Mouse (Mus musculus): Measurements from ENCODE around the gene Yipf1. TPM values are rescaled to one million over a fixed set of nuclear protein-coding genes. Genes with fewer than 3 reads are reported as not detected.

Gene Yipf1
- polyA plus RNA-seq, 1 experiment from 2014 or later: 39.5 TPM

DNA sequence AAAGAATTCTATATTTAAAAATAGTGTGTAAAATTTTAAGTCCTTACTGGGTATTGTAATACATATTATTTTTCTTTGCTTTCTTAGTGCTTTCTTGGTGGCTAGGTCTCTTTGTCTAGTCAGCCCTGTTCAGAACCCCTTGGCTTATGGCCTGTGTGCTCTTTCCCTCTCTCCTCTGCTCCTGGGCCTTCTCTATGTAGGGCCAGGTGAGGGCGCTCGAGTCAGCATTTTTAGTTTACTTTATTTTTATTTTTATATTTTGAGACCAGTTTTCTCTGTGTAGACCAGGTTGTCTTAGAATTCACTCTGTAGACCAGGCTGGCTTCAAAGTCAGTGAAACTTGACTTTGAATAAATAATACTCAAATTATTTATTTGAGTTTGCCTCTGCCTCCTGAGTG, 58.1 kb downstream of the Yipf1 start:
- Histone ChIP-seq H3K36me3 (peaks cover 57% of the 10 kb centered on the region), H3K9ac (no peak overlapping the region), H3K4me1 (replicated peaks) (peaks cover 25% of the 10 kb centered on the region), H3K27me3 (replicated peaks) (no peaks in the 10 kb centered on the region), H3K27ac (ENCODE audit: poor library complexity, severe bottlenecking) (no peak overlapping the region), H3K4me3 (no peak overlapping the region), H3K9me3 (replicated peaks) (no peaks in the 10 kb centered on the region), H3K4me2 (no peak overlapping the region)
- no peak for ATAC-seq (ENCODE audit: insufficient number of reproducible peaks, low FRiP score)
- WGBS: 59% methylated on average over 2 of the region's 2 CpGs

DNA sequence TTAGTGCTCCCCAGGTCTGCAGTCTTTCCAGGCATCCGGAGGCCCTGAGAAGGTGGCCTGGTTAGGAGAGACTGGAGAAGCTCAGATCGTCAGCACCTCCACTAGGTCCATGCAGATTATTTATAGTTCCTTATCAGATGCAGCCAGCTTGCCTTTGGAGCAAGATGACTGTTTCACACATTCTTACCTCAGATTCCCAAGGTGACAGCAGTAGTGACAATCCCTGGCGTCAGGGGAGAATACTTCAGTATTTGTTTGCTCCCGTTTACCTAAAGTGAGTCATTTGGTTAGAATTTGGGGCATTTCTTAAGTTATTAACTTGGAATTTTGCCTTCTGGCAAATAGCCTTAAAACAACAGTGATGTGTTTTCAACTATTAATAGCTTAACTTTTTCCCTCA, 60.5 kb downstream of the Yipf1 start:
- no peaks in the 10 kb centered on the region for H3K9me3 ChIP-seq (replicated peaks)
- WGBS: 17% methylated on average over 4 of the region's 4 CpGs
- H3K27ac ChIP-seq (ENCODE audit: poor library complexity, severe bottlenecking): peak overlapping the region; percentile 48

DNA sequence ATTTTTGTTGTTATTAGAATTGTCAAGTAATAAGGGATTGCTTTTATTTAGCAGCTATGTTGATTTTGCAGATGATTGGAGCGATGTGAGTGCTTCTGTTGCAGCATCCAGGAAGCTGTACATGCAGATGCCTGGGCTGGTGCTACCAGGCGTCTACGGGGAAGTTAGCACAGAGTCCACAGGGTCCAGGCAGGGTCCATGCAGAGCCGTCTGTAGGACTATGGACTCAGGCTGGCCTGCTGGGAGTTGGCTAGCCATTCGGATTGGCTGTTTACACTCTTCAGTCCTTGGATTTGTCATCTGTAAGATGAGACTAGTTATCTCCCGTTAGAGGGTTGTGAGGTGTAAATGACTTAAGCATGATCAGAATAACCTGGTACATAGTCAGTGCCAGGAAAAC, 64.8 kb downstream of the Yipf1 start:
- Histone ChIP-seq H3K4me1 (replicated peaks) (peaks cover 14% of the 10 kb centered on the region), H3K9me3 (replicated peaks) (no peaks in the 10 kb centered on the region), H3K36me3 (peaks cover 80% of the 10 kb centered on the region), H3K9ac (no peak overlapping the region), H3K27ac (ENCODE audit: poor library complexity, severe bottlenecking) (no peak overlapping the region), H3K4me2 (no peak overlapping the region), H3K27me3 (replicated peaks) (no peaks in the 10 kb centered on the region), H3K4me3 (no peak overlapping the region)
- ATAC-seq (ENCODE audit: insufficient number of reproducible peaks, low FRiP score): no peak
- 80% methylated on average over 6 of the region's 6 CpGs for WGBS

More for the DNA sequence above, 60.5 kb downstream of the Yipf1 start:
- H3K27me3 ChIP-seq (replicated peaks): no peaks in the 10 kb centered on the region
- ATAC-seq (ENCODE audit: insufficient number of reproducible peaks, low FRiP score): no peak; the same call in 1 of the 2 replicates
- H3K9ac ChIP-seq: 0 out of 2 replicates have a peak overlapping the region, but pooled peaks have one; percentile 8
- no peak overlapping the region for H3K4me3 ChIP-seq
- peaks cover 70% of the 10 kb centered on the region for H3K36me3 ChIP-seq
- H3K4me1 ChIP-seq (replicated peaks): peaks cover 16% of the 10 kb centered on the region
- peak overlapping the region; percentile 31; the same call in 1 of the 2 replicates for H3K4me2 ChIP-seq

DNA sequence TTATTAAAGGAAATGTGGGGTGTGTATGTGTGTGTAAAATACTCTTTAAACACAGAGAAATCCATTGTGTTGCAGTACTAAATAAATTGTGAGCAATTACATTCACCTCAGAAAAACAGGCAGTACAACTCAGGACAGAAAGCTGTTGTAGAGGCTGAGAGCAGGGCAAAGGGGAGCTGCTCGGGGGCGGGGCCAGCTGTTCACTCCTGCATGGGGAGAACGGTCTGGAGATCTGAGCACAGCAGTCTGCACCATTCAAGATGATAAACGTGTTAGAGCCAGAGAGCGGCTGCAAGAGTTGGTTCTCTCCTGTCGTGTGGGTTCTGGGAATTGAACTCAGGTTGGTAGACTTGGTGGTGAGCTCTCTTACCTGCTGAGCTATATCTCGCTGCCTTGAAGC, 66.7 kb downstream of the Yipf1 start:
- Histone ChIP-seq H3K27ac (ENCODE audit: poor library complexity, severe bottlenecking) (no peak overlapping the region), H3K9ac (no peak overlapping the region), H3K9me3 (replicated peaks) (no peaks in the 10 kb centered on the region), H3K4me1 (replicated peaks) (no peaks in the 10 kb centered on the region), H3K4me3 (no peak overlapping the region), H3K4me2 (no peak overlapping the region), H3K36me3 (peaks cover 77% of the 10 kb centered on the region), H3K27me3 (replicated peaks) (no peaks in the 10 kb centered on the region)
- ATAC-seq (ENCODE audit: insufficient number of reproducible peaks, low FRiP score): no peak
- WGBS: 77% methylated on average over 7 of the region's 7 CpGs

DNA sequence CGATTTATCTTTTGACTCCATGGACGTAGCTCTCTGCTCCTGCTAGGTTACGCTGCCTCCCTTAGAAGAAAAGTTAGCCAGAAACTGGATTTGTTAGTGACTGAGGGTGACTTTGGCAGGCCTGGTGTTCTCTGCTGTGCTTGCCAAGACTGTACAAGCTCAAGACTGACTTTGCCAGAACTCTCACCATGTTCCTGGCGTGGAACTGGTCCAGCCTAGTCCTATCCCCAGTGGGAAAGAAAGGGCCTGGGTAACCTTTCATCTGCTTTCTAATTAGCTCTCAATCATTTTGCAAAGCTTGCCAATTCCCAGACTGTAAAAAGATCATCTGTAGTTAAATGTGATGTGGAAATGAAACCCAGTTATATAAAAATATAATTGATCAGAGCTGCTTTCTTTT, 72.9 kb downstream of the Yipf1 start:
- H3K4me3 ChIP-seq: no peak overlapping the region
- 93% methylated on average over 4 of the region's 4 CpGs for WGBS
- no peak overlapping the region for H3K27ac ChIP-seq (ENCODE audit: poor library complexity, severe bottlenecking)
- no peak overlapping the region for H3K9ac ChIP-seq
- no peaks in the 10 kb centered on the region for H3K4me1 ChIP-seq (replicated peaks)
- no peak overlapping the region for H3K4me2 ChIP-seq
- no peaks in the 10 kb centered on the region for H3K27me3 ChIP-seq (replicated peaks)
- H3K36me3 ChIP-seq: peaks cover 82% of the 10 kb centered on the region
- H3K9me3 ChIP-seq (replicated peaks): no peaks in the 10 kb centered on the region
- no peak for ATAC-seq (ENCODE audit: insufficient number of reproducible peaks, low FRiP score)

DNA sequence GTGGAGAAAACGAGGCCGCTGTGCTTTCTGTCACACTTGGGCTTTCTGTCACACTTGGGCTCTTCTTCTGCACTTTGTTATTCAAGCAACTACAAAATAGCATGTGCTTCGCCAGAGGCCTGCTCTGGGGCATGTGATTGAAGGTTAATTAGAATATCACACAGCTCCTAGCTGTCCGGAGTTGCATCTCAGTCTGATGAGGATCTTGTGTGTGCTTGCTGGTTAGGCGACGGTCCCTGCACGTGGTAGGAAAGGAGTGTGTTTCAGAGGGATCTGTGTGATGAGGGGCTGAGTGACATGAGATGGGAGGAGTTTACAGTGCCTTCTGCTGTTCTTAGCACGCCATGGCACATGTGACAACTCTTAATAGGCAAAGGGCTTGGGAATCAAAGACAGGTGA, 73.3 kb downstream of the Yipf1 start:
- no peak for ATAC-seq (ENCODE audit: insufficient number of reproducible peaks, low FRiP score)
- no peaks in the 10 kb centered on the region for H3K9me3 ChIP-seq (replicated peaks)
- WGBS: 92% methylated on average over 8 of the region's 8 CpGs
- H3K27ac ChIP-seq (ENCODE audit: poor library complexity, severe bottlenecking): no peak overlapping the region
- no peaks in the 10 kb centered on the region for H3K4me1 ChIP-seq (replicated peaks)
- H3K27me3 ChIP-seq (replicated peaks): no peaks in the 10 kb centered on the region
- no peak overlapping the region for H3K4me3 ChIP-seq
- no peak overlapping the region for H3K9ac ChIP-seq
- H3K36me3 ChIP-seq: peaks cover 82% of the 10 kb centered on the region
- no peak overlapping the region for H3K4me2 ChIP-seq

DNA sequence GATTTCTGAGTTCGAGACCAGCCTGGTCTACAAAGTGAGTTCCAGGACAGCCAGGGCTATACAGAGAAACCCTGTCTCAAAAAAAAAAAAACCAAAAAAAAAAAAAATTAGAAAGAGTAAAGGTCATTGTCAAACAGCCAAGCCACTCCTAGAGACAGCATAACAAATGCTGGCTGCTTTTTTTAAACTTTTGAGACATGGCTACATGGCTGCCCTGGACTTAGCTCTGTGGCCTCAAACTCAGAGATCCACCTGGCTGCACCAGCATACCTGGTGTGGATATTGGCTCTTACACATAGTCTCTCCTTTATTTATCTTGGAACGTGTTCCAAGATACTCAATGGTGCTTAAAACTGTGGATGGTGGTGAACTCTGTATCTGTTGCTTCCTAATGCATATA, 74.1 kb downstream of the Yipf1 start:
- no peak overlapping the region for H3K4me3 ChIP-seq
- H3K9me3 ChIP-seq (replicated peaks): no peaks in the 10 kb centered on the region
- ATAC-seq (ENCODE audit: insufficient number of reproducible peaks, low FRiP score): no peak
- no peaks in the 10 kb centered on the region for H3K4me1 ChIP-seq (replicated peaks)
- no peak overlapping the region for H3K9ac ChIP-seq
- H3K36me3 ChIP-seq: peaks cover 82% of the 10 kb centered on the region
- H3K27me3 ChIP-seq (replicated peaks): no peaks in the 10 kb centered on the region
- no peak overlapping the region for H3K4me2 ChIP-seq
- no peak overlapping the region for H3K27ac ChIP-seq (ENCODE audit: poor library complexity, severe bottlenecking)
- WGBS: over 99% methylated on average over 2 of the region's 2 CpGs

DNA sequence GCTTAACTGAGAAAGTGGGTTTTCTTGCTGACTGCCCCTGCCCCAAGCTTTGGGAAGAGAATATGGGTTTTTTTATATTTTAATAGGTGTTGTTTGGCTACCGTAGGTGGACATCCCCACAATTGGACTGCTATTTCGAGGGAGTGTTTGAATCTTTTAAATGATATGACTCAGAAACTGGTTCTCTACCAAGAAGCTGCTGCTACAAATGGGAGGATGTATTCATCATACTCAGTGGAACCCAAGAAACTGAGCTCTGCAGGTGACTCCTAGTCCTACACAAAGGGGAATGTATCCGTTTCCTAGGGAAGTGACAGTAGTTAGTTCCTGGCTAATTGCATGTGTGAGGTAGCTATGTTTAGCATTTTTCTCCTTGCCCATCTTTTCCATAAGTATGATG, 75.2 kb downstream of the Yipf1 start:
- H3K9me3 ChIP-seq (replicated peaks): no peaks in the 10 kb centered on the region
- H3K9ac ChIP-seq: no peak overlapping the region
- no peaks in the 10 kb centered on the region for H3K27me3 ChIP-seq (replicated peaks)
- H3K27ac ChIP-seq (ENCODE audit: poor library complexity, severe bottlenecking): no peak overlapping the region
- H3K4me2 ChIP-seq: no peak overlapping the region
- ATAC-seq (ENCODE audit: insufficient number of reproducible peaks, low FRiP score): no peak
- no peaks in the 10 kb centered on the region for H3K4me1 ChIP-seq (replicated peaks)
- 93% methylated on average over 3 of the region's 3 CpGs for WGBS
- peaks cover 86% of the 10 kb centered on the region for H3K36me3 ChIP-seq
- H3K4me3 ChIP-seq: no peak overlapping the region

DNA sequence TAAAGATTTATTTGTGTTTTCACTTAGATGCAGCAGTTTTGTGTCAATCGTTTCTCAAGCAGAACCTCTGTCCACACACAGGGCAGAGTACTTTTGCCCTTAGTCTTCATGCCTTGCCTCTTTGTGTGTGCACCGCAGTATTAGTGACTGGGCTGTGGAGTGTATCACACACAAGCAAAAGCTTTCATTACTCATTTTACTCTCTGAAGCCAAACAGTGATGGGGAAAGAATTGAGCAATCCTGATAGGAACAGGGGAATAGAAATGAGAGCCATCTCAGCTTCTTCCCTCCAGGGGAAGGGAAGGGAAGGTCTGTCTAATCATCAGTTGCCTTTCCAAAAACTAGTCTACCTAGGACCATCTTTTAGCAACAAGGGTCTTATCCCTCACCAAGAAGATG, 79.6 kb downstream of the Yipf1 start:
- H3K9me3 ChIP-seq (replicated peaks): no peaks in the 10 kb centered on the region
- 90% methylated on average over 2 of the region's 2 CpGs for WGBS
- H3K9ac ChIP-seq: no peak overlapping the region
- H3K27me3 ChIP-seq (replicated peaks): no peaks in the 10 kb centered on the region
- H3K36me3 ChIP-seq: peaks cover 90% of the 10 kb centered on the region
- no peak overlapping the region for H3K4me3 ChIP-seq
- no peak for ATAC-seq (ENCODE audit: insufficient number of reproducible peaks, low FRiP score)
- H3K4me2 ChIP-seq: no peak overlapping the region
- no peak overlapping the region for H3K27ac ChIP-seq (ENCODE audit: poor library complexity, severe bottlenecking)
- no peaks in the 10 kb centered on the region for H3K4me1 ChIP-seq (replicated peaks)

Other genes starting within 250 kb of the Yipf1 start
- 84.4 and 87.0 TPM in 2 replicates for gene Mrpl37, start 247.5 kb upstream of the Yipf1 start, polyA plus RNA-seq (2016; fragmentation: Nextera tagmentation; extraction: Ambion mirVana)
- 4.5 and 5.9 TPM in 2 replicates for gene Cyb5rl, start 247.4 kb upstream of the Yipf1 start, polyA plus RNA-seq (2016; fragmentation: Nextera tagmentation; extraction: Ambion mirVana)
- not detected in 2 replicates for gene Cdcp2, start 217.5 kb upstream of the Yipf1 start, polyA plus RNA-seq (2016; fragmentation: Nextera tagmentation; extraction: Ambion mirVana)
- gene Tmem59, start 136.0 kb upstream of the Yipf1 start, polyA plus RNA-seq (2016; fragmentation: Nextera tagmentation; extraction: Ambion mirVana): 321 and 334 TPM in 2 replicates
- 15.8 and 28.3 TPM in 2 replicates for gene Tceanc2, start 135.2 kb upstream of the Yipf1 start, polyA plus RNA-seq (2016; fragmentation: Nextera tagmentation; extraction: Ambion mirVana)
- gene Ldlrad1, start 105.2 kb upstream of the Yipf1 start, polyA plus RNA-seq (2016; fragmentation: Nextera tagmentation; extraction: Ambion mirVana): not detected in 2 replicates
- gene Lrrc42, start 60.8 kb upstream of the Yipf1 start, polyA plus RNA-seq (2016; fragmentation: Nextera tagmentation; extraction: Ambion mirVana): 60.2 and 63.5 TPM in 2 replicates
- 44.4 and 47.1 TPM in 2 replicates for gene Hspb11, start 60.8 kb upstream of the Yipf1 start, polyA plus RNA-seq (2016; fragmentation: Nextera tagmentation; extraction: Ambion mirVana)
- not detected in 2 replicates for gene Dio1, start 7.2 kb upstream of the Yipf1 start, polyA plus RNA-seq (2016; fragmentation: Nextera tagmentation; extraction: Ambion mirVana)
- 32.5 and 34.2 TPM in 2 replicates for gene Ndc1, start 53.4 kb downstream of the Yipf1 start, polyA plus RNA-seq (2016; fragmentation: Nextera tagmentation; extraction: Ambion mirVana)
- gene Glis1, start 120.2 kb downstream of the Yipf1 start, polyA plus RNA-seq (2016; fragmentation: Nextera tagmentation; extraction: Ambion mirVana): 0.19 and 0.47 TPM in 2 replicates

Measured in heart, embryonic 12.5 days (tissue).